Mouse (Mus musculus) bone marrow macrophage, adult 2 months (primary cell): ENCODE measurements at regions not wholly inside any gene's neighbourhood (a gene's known extent, or its start where the extent isn't known, plus 50 kb on each side); places are given as distances from the start of the nearest gene placed in this dataset.

Experiments
- CTCF ChIP-seq: IDR thresholded peaks from 2 replicates; pipeline ENCODE4 v1.5.1; 2012; ENCODE audit warnings: low read depth, mild to moderate bottlenecking, low read length, moderate library complexity
- POLR2A ChIP-seq: IDR thresholded peaks from 2 replicates; pipeline ENCODE4 v1.6.1; 2012; ENCODE audit warnings: mild to moderate bottlenecking, low read depth, low read length, borderline replicate concordance

- TF ChIP-seq CTCF (no peak), POLR2A (no peak)
Measured at GRCm38 (mm10) chr14:61998259-61998658, 294.1 kb upstream of the Rnaseh2b start.
